Mouse (Mus musculus): ENCODE measurements at regions not wholly inside any gene's neighbourhood (a gene's known extent, or its start where the extent isn't known, plus 50 kb on each side); places are given as distances from the start of the nearest gene placed in this dataset.
A peak's percentile ranks its signal among the peaks of the same experiment; 100 is the strongest.
"Not testable (repeated sequence)": the region's sequence is repeated elsewhere in the genome, so short reads cannot be mapped to it uniquely, and the experiment has no call there.

DNA sequence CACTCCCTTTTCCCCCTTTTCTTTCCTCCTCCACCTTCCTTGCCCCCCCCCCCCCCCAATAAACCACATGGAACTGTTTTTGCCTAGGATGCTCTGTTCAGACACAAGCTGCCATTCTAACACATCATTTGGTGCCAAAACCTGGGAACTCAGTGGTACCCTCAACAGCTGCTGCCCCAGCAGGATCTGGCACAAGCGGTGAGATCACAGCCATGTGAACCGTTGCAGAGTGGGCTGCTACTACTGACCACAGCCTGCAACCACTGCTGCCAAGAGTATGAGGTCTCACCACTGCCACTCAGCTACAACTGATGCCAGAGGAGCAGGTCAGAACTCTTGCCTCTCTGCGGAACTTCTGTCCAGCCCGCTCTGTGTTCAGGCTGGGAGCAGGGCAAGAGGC, 206.2 kb downstream of the Pcsk1 start:
- Histone ChIP-seq H3K9me3 (ENCODE audit: control insufficient read depth, low read length) (no peaks in the 10 kb centered on the region), H3K4me2 (ENCODE audit: low read length) (no peak overlapping the region), H3K27me3 (ENCODE audit: control insufficient read depth, insufficient read depth, low read length) (no peaks in the 10 kb centered on the region), H3K4me1 (ENCODE audit: control insufficient read depth, insufficient read depth, low read length) (no peaks in the 10 kb centered on the region), H3K36me3 (ENCODE audit: control insufficient read depth, insufficient read depth, low read length) (no peaks in the 10 kb centered on the region), H3K4me3 (replicated peaks; ENCODE audit: low read depth, low read length) (no peak overlapping the region), H3K9ac (replicated peaks; ENCODE audit: low read length) (no peak overlapping the region), H3K27ac (replicated peaks; ENCODE audit: low read depth, low read length) (no peak overlapping the region)
- ATAC-seq (ENCODE audit: low FRiP score, low TSS enrichment), result peak; percentile 27; the same call in 1 of the 2 replicates
- whole genome bisulfite sequencing, result 94% methylated on average over 4 of the region's 4 CpGs
- DNase-seq, result no peak

DNA sequence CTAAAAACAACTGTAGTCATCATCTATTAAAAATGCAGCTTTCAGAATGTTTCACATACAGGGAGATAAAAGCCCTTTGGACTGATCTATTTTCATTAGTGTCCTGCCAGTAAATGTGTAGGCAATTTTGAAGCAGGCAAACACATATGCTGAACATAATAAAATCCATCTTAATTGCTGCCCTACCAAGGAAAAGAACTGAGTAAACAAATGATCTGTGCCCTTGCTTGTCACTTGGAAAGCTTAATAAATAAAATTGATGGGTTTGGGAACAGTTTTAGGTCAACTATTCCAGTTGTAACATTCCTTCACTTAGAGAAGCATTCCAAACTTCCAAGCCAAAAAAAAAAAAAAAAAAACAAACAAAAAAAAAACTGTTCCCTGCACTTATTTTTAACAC, 230.2 kb downstream of the Pcsk1 start:
- Histone ChIP-seq H3K4me3 (replicated peaks; ENCODE audit: low read depth, low read length) (no peak overlapping the region), H3K4me2 (ENCODE audit: low read length) (no peak overlapping the region), H3K9me3 (ENCODE audit: control insufficient read depth, low read length) (no peaks in the 10 kb centered on the region), H3K27me3 (ENCODE audit: control insufficient read depth, insufficient read depth, low read length) (no peaks in the 10 kb centered on the region), H3K36me3 (ENCODE audit: control insufficient read depth, insufficient read depth, low read length) (no peaks in the 10 kb centered on the region), H3K27ac (replicated peaks; ENCODE audit: low read depth, low read length) (no peak overlapping the region), H3K9ac (replicated peaks; ENCODE audit: low read length) (no peak overlapping the region), H3K4me1 (ENCODE audit: control insufficient read depth, insufficient read depth, low read length) (no peaks in the 10 kb centered on the region)
- DNase-seq, result no peak
- no peak for ATAC-seq (ENCODE audit: low FRiP score, low TSS enrichment)

DNA sequence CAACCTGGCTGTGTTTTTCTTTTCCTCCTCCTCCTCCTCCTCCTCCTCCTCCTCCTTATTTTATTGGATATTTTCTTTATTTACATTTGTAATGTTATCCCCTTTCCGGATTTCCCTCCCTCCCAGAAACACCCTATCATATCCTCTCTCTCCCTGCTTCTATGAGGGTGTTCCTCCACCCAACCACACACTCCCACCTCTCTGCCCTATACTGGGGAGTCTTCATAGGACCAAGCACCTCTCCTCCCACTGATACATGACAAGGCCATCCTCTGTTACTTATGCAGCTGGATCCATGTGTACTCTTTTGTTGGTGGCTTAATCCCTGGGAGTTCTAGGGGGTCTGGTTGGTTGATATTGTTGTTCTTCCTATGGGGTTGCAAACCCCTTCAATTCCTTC, 230.6 kb downstream of the Pcsk1 start:
- ATAC-seq (ENCODE audit: low FRiP score, low TSS enrichment), result no peak
- Histone ChIP-seq H3K36me3 (ENCODE audit: control insufficient read depth, insufficient read depth, low read length) (no peaks in the 10 kb centered on the region), H3K27ac (replicated peaks; ENCODE audit: low read depth, low read length) (no peak overlapping the region), H3K4me3 (replicated peaks; ENCODE audit: low read depth, low read length) (no peak overlapping the region), H3K4me1 (ENCODE audit: control insufficient read depth, insufficient read depth, low read length) (no peaks in the 10 kb centered on the region), H3K27me3 (ENCODE audit: control insufficient read depth, insufficient read depth, low read length) (no peaks in the 10 kb centered on the region), H3K9me3 (ENCODE audit: control insufficient read depth, low read length) (no peaks in the 10 kb centered on the region), H3K9ac (replicated peaks; ENCODE audit: low read length) (no peak overlapping the region), H3K4me2 (ENCODE audit: low read length) (no peak overlapping the region)
- WGBS, result 52% methylated on average over 1 of the region's 1 CpGs
- DNase-seq, result no peak

DNA sequence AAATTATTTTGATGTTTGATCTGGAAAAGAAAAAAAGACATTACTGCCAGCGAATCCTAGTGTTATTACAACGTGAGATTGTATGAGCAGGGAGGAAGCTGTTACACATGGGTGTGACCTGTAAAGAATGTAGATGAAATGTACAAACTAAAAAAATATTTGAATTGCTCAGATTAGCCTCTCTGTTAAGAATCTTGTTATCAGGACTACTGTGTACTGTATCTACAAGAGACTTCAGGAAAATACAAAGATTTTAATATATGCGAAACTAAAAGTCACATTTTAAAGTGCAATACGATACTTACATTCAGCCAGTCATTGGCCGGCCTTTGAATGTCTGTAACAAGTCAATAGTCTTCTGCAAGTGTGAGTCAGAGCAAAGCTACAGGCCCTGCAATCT, 247.4 kb downstream of the Pcsk1 start:
- no peak overlapping the region for H3K9ac ChIP-seq (replicated peaks; ENCODE audit: low read length)
- H3K27ac ChIP-seq (replicated peaks; ENCODE audit: low read depth, low read length), result no peak overlapping the region
- WGBS, result 91% methylated on average over 5 of the region's 5 CpGs
- no peak overlapping the region for H3K4me3 ChIP-seq (replicated peaks; ENCODE audit: low read depth, low read length)
- H3K27me3 ChIP-seq (ENCODE audit: control insufficient read depth, insufficient read depth, low read length), result no peaks in the 10 kb centered on the region
- no peaks in the 10 kb centered on the region for H3K36me3 ChIP-seq (ENCODE audit: control insufficient read depth, insufficient read depth, low read length)
- H3K4me2 ChIP-seq (ENCODE audit: low read length), result no peak overlapping the region
- H3K4me1 ChIP-seq (ENCODE audit: control insufficient read depth, insufficient read depth, low read length), result no peaks in the 10 kb centered on the region
- no peak for ATAC-seq (ENCODE audit: low FRiP score, low TSS enrichment)
- no peaks in the 10 kb centered on the region for H3K9me3 ChIP-seq (ENCODE audit: control insufficient read depth, low read length)
- no peak for DNase-seq

DNA sequence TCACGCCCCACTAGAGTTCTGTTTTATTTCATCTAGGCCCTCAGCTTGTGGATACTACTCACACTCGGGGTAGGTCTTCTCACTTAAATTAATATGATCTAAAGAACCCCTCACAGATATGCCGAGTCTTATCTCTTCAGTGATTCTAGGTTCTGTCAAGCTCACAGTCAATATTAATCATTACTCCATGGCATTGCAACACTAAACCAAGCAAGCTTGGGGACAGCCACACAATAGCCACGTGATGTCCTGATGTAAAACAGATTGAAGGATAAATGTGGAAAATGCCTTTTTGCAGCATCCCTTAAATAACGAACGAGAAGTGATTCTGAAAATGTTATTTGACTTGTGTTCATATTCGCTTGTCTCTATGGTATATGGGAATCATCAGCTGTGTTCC, 253.8 kb downstream of the Pcsk1 start:
- H3K9ac ChIP-seq (replicated peaks; ENCODE audit: low read length), result no peak overlapping the region
- H3K4me2 ChIP-seq (ENCODE audit: low read length), result no peak overlapping the region
- H3K27ac ChIP-seq (replicated peaks; ENCODE audit: low read depth, low read length), result no peak overlapping the region
- no peak for ATAC-seq (ENCODE audit: low FRiP score, low TSS enrichment)
- DNase-seq, result no peak
- 88% methylated on average over 7 of the region's 7 CpGs for WGBS
- no peaks in the 10 kb centered on the region for H3K9me3 ChIP-seq (ENCODE audit: control insufficient read depth, low read length)
- H3K27me3 ChIP-seq (ENCODE audit: control insufficient read depth, insufficient read depth, low read length), result no peaks in the 10 kb centered on the region
- H3K36me3 ChIP-seq (ENCODE audit: control insufficient read depth, insufficient read depth, low read length), result no peaks in the 10 kb centered on the region
- H3K4me1 ChIP-seq (ENCODE audit: control insufficient read depth, insufficient read depth, low read length), result no peaks in the 10 kb centered on the region
- no peak overlapping the region for H3K4me3 ChIP-seq (replicated peaks; ENCODE audit: low read depth, low read length)

DNA sequence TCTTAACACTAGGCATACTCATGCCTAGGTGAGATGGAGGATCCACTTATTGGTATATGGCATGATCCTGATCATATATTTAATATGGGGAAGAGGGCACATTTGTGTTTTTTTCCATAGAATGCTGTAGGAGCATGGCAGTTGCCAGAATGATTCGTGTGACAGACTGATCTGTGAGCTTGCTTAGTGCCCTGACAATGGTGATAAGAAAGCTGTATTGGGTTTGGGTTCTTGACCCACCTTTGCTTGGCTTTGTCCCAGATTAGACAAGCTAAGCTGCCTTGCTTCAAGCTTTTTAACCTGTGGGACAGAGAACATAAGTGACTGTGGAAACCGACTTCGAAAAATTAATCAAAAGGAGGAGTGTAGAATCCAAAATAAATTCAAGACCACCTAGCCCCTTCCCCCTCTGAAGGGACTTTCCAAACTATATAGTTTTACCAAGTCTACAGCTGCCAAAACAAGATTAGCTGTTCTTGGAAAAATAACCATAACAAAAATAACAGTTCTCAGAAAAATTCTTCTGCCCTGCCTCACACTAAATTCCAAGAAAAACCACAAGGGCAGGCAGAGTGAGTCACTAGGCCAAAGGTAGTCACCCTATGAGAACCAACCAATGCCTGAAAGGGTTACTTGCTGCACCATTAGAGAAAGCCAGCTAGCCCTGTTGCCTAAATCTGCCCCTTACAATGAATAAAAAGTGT, 277.2 kb downstream of the Pcsk1 start:
- no peak overlapping the region for H3K4me2 ChIP-seq (ENCODE audit: low read length)
- H3K27ac ChIP-seq (replicated peaks; ENCODE audit: low read depth, low read length), result no peak overlapping the region
- no peaks in the 10 kb centered on the region for H3K27me3 ChIP-seq (ENCODE audit: control insufficient read depth, insufficient read depth, low read length)
- H3K4me3 ChIP-seq (replicated peaks; ENCODE audit: low read depth, low read length), result no peak overlapping the region
- no peaks in the 10 kb centered on the region for H3K4me1 ChIP-seq (ENCODE audit: control insufficient read depth, insufficient read depth, low read length)
- no peak for DNase-seq
- 84% methylated on average over 3 of the region's 3 CpGs for WGBS
- H3K9ac ChIP-seq (replicated peaks; ENCODE audit: low read length), result no peak overlapping the region
- ATAC-seq (ENCODE audit: low FRiP score, low TSS enrichment), result no peak
- H3K9me3 ChIP-seq (ENCODE audit: control insufficient read depth, low read length), result no peaks in the 10 kb centered on the region
- H3K36me3 ChIP-seq (ENCODE audit: control insufficient read depth, insufficient read depth, low read length), result no peaks in the 10 kb centered on the region

DNA sequence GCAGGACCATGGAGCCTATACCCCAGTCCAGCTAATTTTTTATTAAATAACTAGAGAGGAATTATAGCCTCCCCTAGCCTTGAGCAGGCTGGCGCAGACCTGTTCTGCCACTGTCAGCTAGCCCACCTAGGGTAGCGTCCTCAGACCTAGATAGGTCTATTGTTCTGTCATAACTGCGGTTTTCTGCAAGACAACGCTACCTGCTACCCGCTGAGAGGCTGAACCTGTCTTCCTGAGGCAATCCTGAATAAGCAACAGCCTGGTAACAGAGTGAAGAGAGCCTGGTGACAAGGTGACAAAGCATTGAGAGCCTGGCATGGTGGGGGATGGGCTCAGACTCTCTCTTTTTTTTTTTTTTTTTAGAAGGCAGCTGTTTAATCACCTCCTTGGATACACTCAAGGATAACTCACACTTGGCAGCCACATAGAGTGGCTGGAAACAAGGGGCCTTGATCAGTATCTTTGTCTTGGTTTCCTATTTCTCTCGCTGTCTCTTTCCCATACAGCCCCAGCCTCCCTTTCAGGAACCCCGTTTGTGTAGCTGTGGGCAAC, 278.7 kb downstream of the Pcsk1 start:
- no peaks in the 10 kb centered on the region for H3K9me3 ChIP-seq (ENCODE audit: control insufficient read depth, low read length)
- H3K4me2 ChIP-seq (ENCODE audit: low read length), result no peak overlapping the region
- H3K4me3 ChIP-seq (replicated peaks; ENCODE audit: low read depth, low read length), result no peak overlapping the region
- no peaks in the 10 kb centered on the region for H3K27me3 ChIP-seq (ENCODE audit: control insufficient read depth, insufficient read depth, low read length)
- ATAC-seq (ENCODE audit: low FRiP score, low TSS enrichment) (no peak), DNase-seq (no peak)
- no peak overlapping the region for H3K9ac ChIP-seq (replicated peaks; ENCODE audit: low read length)
- no peaks in the 10 kb centered on the region for H3K4me1 ChIP-seq (ENCODE audit: control insufficient read depth, insufficient read depth, low read length)
- no peak overlapping the region for H3K27ac ChIP-seq (replicated peaks; ENCODE audit: low read depth, low read length)
- 75% methylated on average over 7 of the region's 7 CpGs for WGBS
- no peaks in the 10 kb centered on the region for H3K36me3 ChIP-seq (ENCODE audit: control insufficient read depth, insufficient read depth, low read length)

DNA sequence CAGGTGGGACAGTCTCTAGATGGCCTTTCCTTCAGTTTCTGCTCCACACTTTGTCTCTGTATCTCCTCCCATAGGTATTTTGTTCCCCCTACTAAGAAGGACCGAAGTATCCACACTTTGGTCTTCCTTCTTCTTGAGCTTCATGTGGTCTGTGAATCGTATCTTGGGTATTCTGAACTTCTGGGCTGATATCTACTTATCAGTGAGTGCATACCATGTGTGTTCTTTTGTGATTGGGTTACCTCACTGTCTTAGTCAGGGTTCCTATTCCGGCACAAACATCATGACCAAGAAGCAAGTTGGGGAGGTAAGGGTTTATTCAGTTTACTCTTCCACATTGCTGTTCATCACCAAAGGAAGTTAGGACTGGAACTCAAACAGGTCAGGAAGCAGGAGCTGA, 287.5 kb downstream of the Pcsk1 start:
- H3K27ac ChIP-seq (replicated peaks; ENCODE audit: low read depth, low read length); H3K4me2 ChIP-seq (ENCODE audit: low read length); H3K4me1 ChIP-seq (ENCODE audit: control insufficient read depth, insufficient read depth, low read length); ATAC-seq (ENCODE audit: low FRiP score, low TSS enrichment); H3K4me3 ChIP-seq (replicated peaks; ENCODE audit: low read depth, low read length); H3K9ac ChIP-seq (replicated peaks; ENCODE audit: low read length); H3K36me3 ChIP-seq (ENCODE audit: control insufficient read depth, insufficient read depth, low read length); H3K27me3 ChIP-seq (ENCODE audit: control insufficient read depth, insufficient read depth, low read length); H3K9me3 ChIP-seq (ENCODE audit: control insufficient read depth, low read length); DNase-seq: not testable (repeated sequence)
- WGBS, result 90% methylated on average over 3 of the region's 3 CpGs

DNA sequence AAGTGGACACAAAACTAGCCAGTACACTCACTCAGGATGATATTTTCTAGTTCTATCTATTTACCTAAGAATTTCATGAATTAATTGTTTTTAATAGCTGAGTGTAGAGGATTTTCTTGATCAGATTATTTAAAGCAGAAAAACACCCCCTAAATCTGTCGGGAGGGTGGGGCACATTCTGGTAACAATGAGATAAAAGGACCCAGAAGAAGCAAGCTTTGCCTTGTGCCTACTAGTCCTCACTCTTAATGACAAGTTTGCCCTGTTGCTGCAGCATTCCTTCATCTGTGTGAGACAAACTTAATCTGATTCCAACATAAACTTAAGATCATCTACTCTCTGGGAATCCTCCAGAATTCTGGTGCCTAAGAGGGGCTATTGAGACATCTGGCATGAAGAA, 288.1 kb downstream of the Pcsk1 start:
- Histone ChIP-seq H3K4me1 (ENCODE audit: control insufficient read depth, insufficient read depth, low read length) (no peaks in the 10 kb centered on the region), H3K4me3 (replicated peaks; ENCODE audit: low read depth, low read length) (no peak overlapping the region), H3K4me2 (ENCODE audit: low read length) (no peak overlapping the region), H3K27ac (replicated peaks; ENCODE audit: low read depth, low read length) (no peak overlapping the region), H3K9ac (replicated peaks; ENCODE audit: low read length) (no peak overlapping the region), H3K27me3 (ENCODE audit: control insufficient read depth, insufficient read depth, low read length) (no peaks in the 10 kb centered on the region), H3K9me3 (ENCODE audit: control insufficient read depth, low read length) (0 out of 2 replicates have a peak, but pooled peaks cover 3% of the 10 kb centered on the region), H3K36me3 (ENCODE audit: control insufficient read depth, insufficient read depth, low read length) (no peaks in the 10 kb centered on the region)
- no peak for ATAC-seq (ENCODE audit: low FRiP score, low TSS enrichment)
- WGBS, result 81% methylated on average over 1 of the region's 1 CpGs
- no peak for DNase-seq

Measured in midbrain, embryonic 14.5 days (tissue).